Mouse (Mus musculus): ENCODE measurements around the gene Smap2. TPM values are rescaled to one million over a fixed set of nuclear protein-coding genes. Genes with fewer than 3 reads are reported as not detected.

Gene Smap2
- polyA plus RNA-seq, 1 experiment = 101 TPM

GRCm38 (mm10) chr4:120935006-120935405 lies 82.0 kb downstream of the Smap2 start:
- TF ChIP-seq CTCF (IDR thresholded peaks at IDR 0.05; ENCODE audit: extremely low read depth, insufficient read depth, low read length) = no peak
- Histone ChIP-seq H3K4me1 (ENCODE audit: control insufficient read depth, insufficient read depth, low read length) (no peaks in the 10 kb centered on the region), H3K4me3 (ENCODE audit: insufficient read depth, low read length) (no peak overlapping the region), H3K27ac (ENCODE audit: insufficient read depth, low read length) (no peak overlapping the region)

GRCm38 (mm10) chr4:120930736-120931135 lies 86.3 kb downstream of the Smap2 start:
- TF ChIP-seq CTCF (IDR thresholded peaks at IDR 0.05; ENCODE audit: extremely low read depth, insufficient read depth, low read length) (no peak), POLR2A (IDR thresholded peaks at IDR 0.05; ENCODE audit: extremely low read depth, insufficient read depth, low read length) (no peak)
- Histone ChIP-seq H3K27ac (ENCODE audit: insufficient read depth, low read length) (no peak overlapping the region), H3K4me3 (ENCODE audit: insufficient read depth, low read length) (no peak overlapping the region), H3K4me1 (ENCODE audit: control insufficient read depth, insufficient read depth, low read length) (no peaks in the 10 kb centered on the region)

- TF ChIP-seq CTCF (IDR thresholded peaks at IDR 0.05; ENCODE audit: extremely low read depth, insufficient read depth, low read length) (no peak), POLR2A (IDR thresholded peaks at IDR 0.05; ENCODE audit: extremely low read depth, insufficient read depth, low read length) (no peak)
- Histone ChIP-seq H3K4me1 (ENCODE audit: control insufficient read depth, insufficient read depth, low read length) (no peaks in the 10 kb centered on the region), H3K4me3 (ENCODE audit: insufficient read depth, low read length) (no peak overlapping the region), H3K27ac (ENCODE audit: insufficient read depth, low read length) (no peak overlapping the region)
These were observed 88.4 kb downstream of the Smap2 start for GRCm38 (mm10) chr4:120928686-120929085.

- no peak overlapping the region for H3K27ac ChIP-seq (ENCODE audit: insufficient read depth, low read length)
- H3K4me3 ChIP-seq (ENCODE audit: insufficient read depth, low read length) = peak overlapping the region; percentile 93
- TF ChIP-seq POLR2A (IDR thresholded peaks at IDR 0.05; ENCODE audit: extremely low read depth, insufficient read depth, low read length) (no peak), CTCF (IDR thresholded peaks at IDR 0.05; ENCODE audit: extremely low read depth, insufficient read depth, low read length) (0 out of 2 replicates have a peak, but pooled peaks have one; percentile 28)
- H3K4me1 ChIP-seq (ENCODE audit: control insufficient read depth, insufficient read depth, low read length) = no peaks in the 10 kb centered on the region
These were observed 91.7 kb downstream of the Smap2 start for GRCm38 (mm10) chr4:120925386-120925785.

GRCm38 (mm10) chr4:120924554-120925299 lies 92.3 kb downstream of the Smap2 start, which contains the start of gene Exo5:
Gene Exo5, minus strand, starts transcription at chr4:120925017.
- Histone ChIP-seq H3K4me1 (ENCODE audit: control insufficient read depth, insufficient read depth, low read length) (no peaks in the 10 kb centered on the region), H3K27ac (ENCODE audit: insufficient read depth, low read length) (0 out of 2 replicates have a peak within 1 kb of the TSS, but pooled peaks have one; percentile 0), H3K4me3 (ENCODE audit: insufficient read depth, low read length) (peak within 1 kb of the TSS; percentile 93)
- no peak for TF ChIP-seq CTCF (IDR thresholded peaks at IDR 0.05; ENCODE audit: extremely low read depth, insufficient read depth, low read length)
- TF ChIP-seq POLR2A (IDR thresholded peaks at IDR 0.05; ENCODE audit: extremely low read depth, insufficient read depth, low read length) = peak; percentile 98

- H3K27ac ChIP-seq (ENCODE audit: insufficient read depth, low read length) = no peak overlapping the region
- no peak overlapping the region for H3K4me3 ChIP-seq (ENCODE audit: insufficient read depth, low read length)
- TF ChIP-seq POLR2A (IDR thresholded peaks at IDR 0.05; ENCODE audit: extremely low read depth, insufficient read depth, low read length) (no peak), CTCF (IDR thresholded peaks at IDR 0.05; ENCODE audit: extremely low read depth, insufficient read depth, low read length) (no peak)
- H3K4me1 ChIP-seq (ENCODE audit: control insufficient read depth, insufficient read depth, low read length) = no peaks in the 10 kb centered on the region
These were observed 95.6 kb downstream of the Smap2 start for GRCm38 (mm10) chr4:120921461-120921860.

Other genes with a start within 250 kb of the Smap2 start
- gene Nfyc, start 185.7 kb downstream of the Smap2 start, polyA plus RNA-seq (2012; rRNA removed) = 87.5 and 88.5 TPM in 2 replicates
- 95.7 and 102 TPM in 2 replicates for gene Rims3, start 162.4 kb downstream of the Smap2 start, polyA plus RNA-seq (2012; rRNA removed)
- gene Exo5, start 92.2 kb downstream of the Smap2 start, polyA plus RNA-seq (2012; rRNA removed) = 11.3 and 12.2 TPM in 2 replicates
- gene Zfp69, start 65.5 kb downstream of the Smap2 start, polyA plus RNA-seq (2012; rRNA removed) = 1.5 and 2.2 TPM in 2 replicates
- gene Col9a2, start 22.1 kb upstream of the Smap2 start, polyA plus RNA-seq (2012; rRNA removed) = 5.3 and 5.6 TPM in 2 replicates
- gene Zmpste24, start 81.0 kb upstream of the Smap2 start, polyA plus RNA-seq (2012; rRNA removed) = 20.4 and 22.0 TPM in 2 replicates
- not detected in 2 replicates for gene Tmco2, start 92.0 kb upstream of the Smap2 start, polyA plus RNA-seq (2012; rRNA removed)
- 14.1 and 15.4 TPM in 2 replicates for gene Rlf, start 197.8 kb upstream of the Smap2 start, polyA plus RNA-seq (2012; rRNA removed)